Mouse (Mus musculus) heart, postnatal 25 days (tissue): ENCODE measurements at regions not wholly inside any gene's neighbourhood (a gene's known extent, or its start where the extent isn't known, plus 50 kb on each side); places are given as distances from the start of the nearest gene placed in this dataset.

Experiments
- DNase-seq: peaks from one replicate; pipeline ENCODE4 v3.0.0; 2022; ENCODE audit warnings: low spot score
- intact Hi-C: fragments of 180-260 bp; cut with DNase I; formaldehyde crosslinking; loops from one replicate; pipeline ENCODE4 v1.15.1; 2025

- intact Hi-C loops: loop anchor here (10.0 kb wide), 3 partner anchors 384 to 1146 kb away; no protein-coding TSS in a partner anchor
- DNase-seq: no peak
Observed at GRCm38 (mm10) chr3:35101286-35101685, 451.1 kb downstream of the Sox2 start.

DNA sequence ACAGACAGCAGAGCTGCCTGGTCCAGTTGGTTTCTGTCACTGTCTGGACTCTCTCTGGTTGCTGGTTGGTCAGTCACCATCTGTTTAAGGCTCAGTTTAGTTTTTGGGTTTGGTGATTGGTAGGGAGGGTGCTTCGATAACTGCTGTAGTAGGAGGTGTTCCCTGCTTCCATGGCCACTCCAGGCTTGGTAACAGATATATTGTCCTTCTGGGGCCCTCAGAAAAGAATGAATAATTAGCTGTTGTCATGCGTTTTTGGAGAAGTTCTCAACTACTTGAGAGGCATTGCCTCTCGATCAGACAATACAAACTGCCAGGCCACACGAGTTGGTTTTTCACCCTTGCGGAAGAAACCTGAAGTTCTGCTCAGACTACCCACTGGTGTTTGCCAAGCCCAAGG lies 451.7 kb downstream of the Sox2 start:
- no peak for DNase-seq
- intact Hi-C loops: loop anchor here (10.0 kb wide), 3 partner anchors 383 to 1147 kb away; no protein-coding TSS in a partner anchor

DNA sequence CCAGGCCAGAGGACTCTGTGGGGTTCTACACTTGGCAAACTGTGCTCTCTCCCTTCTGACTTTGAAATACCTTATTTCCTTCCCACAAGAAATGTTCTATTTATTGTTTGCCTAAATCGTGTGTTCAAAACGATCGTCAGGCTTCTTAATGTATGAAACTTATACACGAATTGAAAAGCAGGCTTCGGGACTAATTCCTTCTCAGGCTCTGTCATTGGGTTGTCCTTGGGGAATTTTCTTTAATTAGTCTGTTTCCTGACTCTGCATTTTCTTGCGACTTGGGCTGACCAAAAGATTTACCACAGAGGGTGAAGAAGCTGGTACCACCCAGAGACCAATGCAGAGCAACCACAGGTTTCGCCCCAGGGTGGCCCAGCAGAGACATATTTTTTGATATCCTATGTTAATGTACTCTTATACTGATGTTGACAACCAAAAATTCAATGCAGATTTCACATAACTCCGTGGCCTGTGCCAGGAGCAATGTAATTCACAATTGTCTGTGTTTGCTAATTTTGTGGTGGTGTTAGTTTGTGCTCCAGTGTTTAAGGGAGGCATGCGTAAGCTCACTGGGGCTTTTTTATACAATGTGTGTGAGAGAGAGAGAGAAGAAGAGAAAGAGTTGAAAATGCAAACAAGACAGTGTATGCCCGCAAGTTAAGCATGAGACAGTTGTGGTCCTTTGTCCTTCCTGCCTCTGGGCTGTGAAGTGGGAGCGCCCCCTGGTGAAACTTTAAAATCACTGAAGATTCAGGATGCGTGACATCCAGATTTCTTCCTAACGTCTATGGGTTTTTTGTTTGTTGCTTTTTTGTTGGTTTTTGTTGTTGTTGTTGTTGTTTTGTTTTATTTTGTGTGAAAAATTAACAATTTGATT lies 452.7 kb downstream of the Sox2 start:
- intact Hi-C loops: loop anchor here (1.0 to 10.0 kb wide), 4 partner anchors 382 to 1148 kb away; no protein-coding TSS in a partner anchor
- no peak for DNase-seq

DNA sequence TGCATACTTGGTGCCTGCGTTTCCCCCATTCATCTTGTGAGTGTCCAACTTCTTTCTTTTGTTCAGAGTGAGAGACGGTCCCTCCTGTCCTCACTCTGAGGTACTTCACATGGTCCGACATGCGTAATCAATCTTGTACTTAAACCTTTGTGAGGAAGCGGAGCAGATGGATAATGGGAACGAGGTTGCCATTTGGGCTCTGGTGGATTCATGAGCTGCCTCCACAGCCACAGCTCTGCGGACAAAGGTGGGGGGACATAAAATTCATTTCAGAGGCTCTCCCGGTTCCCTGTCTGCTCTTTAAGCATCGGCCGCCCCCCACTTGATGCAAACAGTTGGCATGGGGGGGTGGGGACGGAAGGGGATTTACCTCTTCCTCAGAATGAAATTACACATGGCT lies 454.7 kb downstream of the Sox2 start:
- intact Hi-C loops: loop anchor here (10.0 kb wide), 3 partner anchors 380 to 1150 kb away; no protein-coding TSS in a partner anchor
- no peak for DNase-seq

- intact Hi-C loops: loop anchor here (10.0 kb wide), 3 partner anchors 379 to 1151 kb away; no protein-coding TSS in a partner anchor
- DNase-seq: no peak
Observed at GRCm38 (mm10) chr3:35106097-35106496, 455.9 kb downstream of the Sox2 start.

DNA sequence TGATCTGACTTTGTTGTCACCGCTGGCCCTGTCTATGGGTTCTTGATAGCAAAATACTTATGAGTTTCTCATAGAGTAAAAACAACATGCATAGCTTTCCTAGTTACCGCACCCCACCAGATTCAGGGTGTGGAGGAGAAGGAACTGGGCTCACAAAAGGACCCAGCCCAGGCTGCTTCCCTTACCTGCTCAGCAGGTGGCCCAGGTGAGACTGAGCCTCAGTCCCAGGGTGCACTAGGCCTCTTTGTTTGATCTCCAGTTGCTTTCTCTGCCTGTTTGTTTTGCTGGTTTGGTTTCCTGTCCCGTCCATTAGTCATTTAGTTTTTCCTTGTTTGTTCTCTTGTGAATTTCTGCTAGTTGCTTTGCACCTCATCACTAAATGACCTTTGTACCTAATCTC lies 483.3 kb downstream of the Sox2 start:
- intact Hi-C loops: no loop called here
- DNase-seq: no peak

DNA sequence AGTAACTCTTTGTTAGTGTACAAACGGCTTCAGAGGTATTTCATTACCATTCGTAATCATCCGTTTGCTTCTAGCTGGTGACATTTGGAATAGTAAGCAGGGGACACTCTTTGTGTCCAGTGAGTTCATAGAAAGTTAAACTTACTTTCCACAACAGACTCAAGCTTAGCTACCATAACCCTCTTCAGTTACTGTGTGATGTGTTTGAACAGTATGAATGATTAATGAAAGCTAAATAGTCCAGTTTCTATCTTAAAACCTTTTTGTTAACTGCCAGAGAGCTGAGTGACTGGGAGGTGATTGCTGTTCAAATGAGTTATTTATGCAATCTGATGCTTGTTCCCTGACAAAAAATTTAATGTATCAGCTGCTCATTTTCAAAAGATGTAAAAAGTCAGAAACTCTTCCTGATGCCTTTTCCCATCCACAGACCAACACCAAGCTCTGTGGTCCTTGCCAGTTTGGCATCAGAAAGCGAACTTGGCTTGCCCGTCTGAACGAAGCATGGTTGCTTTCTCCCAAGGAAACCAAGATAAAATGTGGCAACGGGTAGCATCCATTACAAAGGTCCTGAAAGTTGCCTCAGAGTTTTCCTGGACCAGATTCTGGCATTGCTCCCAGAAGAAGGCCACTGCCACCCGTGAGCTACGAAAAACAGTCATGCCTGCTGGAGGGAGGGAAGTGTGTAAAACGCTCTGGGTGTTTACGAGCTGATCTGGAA lies 491.5 kb downstream of the Sox2 start:
- intact Hi-C loops: no loop called here

GRCm38 (mm10) chr3:35142683-35143082 lies 492.5 kb downstream of the Sox2 start:
- DNase-seq: no peak
- intact Hi-C loops: no loop called here

More for the DNA sequence above, 491.5 kb downstream of the Sox2 start:
- no peak for DNase-seq

DNA sequence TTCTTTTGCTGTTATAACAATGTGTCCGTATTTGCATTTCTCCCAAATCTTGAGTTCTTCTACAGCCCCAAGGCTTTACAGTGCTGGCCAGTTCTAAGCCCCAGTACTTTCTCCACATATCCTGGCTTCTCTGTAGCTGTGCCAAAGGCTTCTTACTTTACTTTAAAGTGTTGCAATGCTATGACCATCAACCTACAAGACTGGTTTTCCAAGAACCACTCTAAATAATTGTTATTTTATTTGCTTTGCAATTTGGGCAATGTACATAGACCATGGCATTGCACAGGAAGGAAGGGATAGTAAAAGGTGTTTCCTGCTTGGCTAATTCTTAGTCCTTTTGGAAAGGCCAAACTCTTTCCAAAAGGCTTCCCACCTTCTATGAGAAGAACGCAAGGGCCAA lies 495.4 kb downstream of the Sox2 start:
- DNase-seq: no peak
- intact Hi-C loops: no loop called here

GRCm38 (mm10) chr3:35146681-35147080 lies 496.5 kb downstream of the Sox2 start:
- intact Hi-C loops: no loop called here
- no peak for DNase-seq

- intact Hi-C loops: no loop called here
Observed at GRCm38 (mm10) chr3:35149251-35149691, 499.1 kb downstream of the Sox2 start.

DNA sequence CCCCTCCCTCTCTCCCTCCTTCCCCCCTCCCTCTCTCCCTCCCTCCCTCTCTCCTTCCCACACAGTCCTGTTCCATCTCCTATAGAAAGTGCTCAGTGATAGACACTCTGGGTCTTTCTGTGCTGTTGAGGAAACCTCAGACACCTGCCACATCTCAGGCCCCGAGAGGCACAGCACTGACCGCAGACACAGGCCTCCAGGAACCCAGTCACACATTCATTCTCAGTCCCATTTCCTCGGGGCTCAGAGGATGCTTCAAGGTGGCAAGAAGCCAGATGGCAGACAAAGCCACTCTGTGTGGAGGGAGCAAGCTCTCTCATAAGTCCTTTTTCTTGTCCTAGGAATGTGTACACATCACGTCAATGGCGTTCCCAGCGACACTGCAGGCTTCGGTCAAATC lies 502.0 kb downstream of the Sox2 start:
- no peak for DNase-seq
- intact Hi-C loops: no loop called here

More at GRCm38 (mm10) chr3:35149251-35149691, 499.1 kb downstream of the Sox2 start:
- DNase-seq: no peak

DNA sequence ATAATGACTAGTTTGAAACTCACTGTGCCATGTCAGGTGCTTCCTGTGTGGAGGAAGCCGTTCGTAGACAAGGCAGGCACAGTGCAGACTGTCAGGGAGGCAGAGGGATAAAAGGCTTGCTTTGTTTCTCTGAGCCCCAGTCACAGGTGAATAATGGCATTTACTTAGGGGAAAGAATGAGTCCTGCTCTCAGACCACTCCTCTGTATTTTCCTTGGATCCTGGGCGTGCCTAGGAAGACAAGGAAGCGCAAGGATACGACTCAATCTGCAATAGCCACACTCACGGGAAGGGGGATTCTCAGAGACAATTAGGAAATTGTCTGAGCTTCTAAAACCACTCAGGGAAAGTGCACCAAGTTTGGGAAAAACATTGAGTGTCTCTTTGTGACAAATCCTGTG lies 504.1 kb downstream of the Sox2 start:
- intact Hi-C loops: no loop called here
- no peak for DNase-seq

GRCm38 (mm10) chr3:35168676-35169075 lies 518.5 kb downstream of the Sox2 start:
- intact Hi-C loops: no loop called here

DNA sequence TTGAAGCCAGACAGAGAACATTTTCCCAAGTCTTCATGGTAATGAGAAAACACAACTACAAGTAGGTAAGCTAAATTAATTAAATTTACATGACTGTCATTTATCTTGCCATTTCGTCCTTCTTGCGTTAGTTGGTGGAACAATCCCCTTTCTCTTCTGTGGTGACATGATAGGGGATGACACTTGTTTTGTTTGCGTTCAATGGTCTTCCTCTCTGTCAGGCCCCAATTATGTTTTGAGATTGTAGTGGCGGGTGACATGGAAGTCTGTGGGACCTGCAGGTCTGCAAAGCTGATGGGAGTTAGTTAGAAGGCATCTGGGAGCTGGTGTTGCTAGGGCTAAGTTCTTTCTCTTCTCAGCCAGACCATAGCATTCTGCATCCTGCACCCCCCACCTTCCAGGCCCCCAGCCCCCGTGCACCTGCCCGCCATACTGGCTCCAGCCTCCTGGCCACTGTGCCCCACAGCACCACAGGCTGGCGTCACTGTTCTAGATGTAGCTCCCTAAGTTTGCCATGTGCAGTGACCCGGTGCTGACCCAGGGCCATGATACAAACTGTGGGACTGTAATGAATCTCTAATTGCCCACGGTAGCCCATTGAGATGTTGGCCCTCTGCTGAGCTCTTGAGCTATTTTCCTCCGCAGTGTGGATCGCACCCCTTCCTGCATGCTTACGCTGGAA lies 528.7 kb downstream of the Sox2 start:
- intact Hi-C loops: no loop called here
- DNase-seq: no peak

More at GRCm38 (mm10) chr3:35168676-35169075, 518.5 kb downstream of the Sox2 start:
- no peak for DNase-seq

- intact Hi-C loops: no loop called here
Observed at GRCm38 (mm10) chr3:35208526-35208925, 545.4 kb upstream of the Atp11b start.

DNA sequence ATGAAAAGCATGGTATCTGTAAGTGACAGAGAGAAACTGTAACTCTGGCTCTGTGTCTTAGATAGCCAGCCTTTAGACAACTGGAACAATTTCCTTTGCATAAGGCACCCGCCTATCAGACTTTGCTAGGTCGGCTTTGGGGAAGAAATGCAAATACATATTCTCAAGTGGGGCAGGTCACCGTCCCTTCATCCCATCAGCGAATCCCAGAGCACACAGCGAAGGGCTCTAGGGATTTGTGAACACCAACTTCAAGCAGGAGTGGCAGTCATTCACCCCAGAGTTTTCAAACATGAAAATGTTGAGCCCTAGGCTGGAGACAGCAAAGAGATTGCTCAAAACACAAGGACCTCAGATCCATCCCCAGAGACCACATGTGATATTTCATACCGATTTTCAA lies 534.5 kb upstream of the Atp11b start:
- intact Hi-C loops: no loop called here

More at GRCm38 (mm10) chr3:35208526-35208925, 545.4 kb upstream of the Atp11b start:
- no peak for DNase-seq

GRCm38 (mm10) chr3:35221183-35221582 lies 532.7 kb upstream of the Atp11b start:
- no peak for DNase-seq
- intact Hi-C loops: no loop called here

More for the DNA sequence above, 534.5 kb upstream of the Atp11b start:
- no peak for DNase-seq

GRCm38 (mm10) chr3:35222251-35222650 lies 531.7 kb upstream of the Atp11b start:
- intact Hi-C loops: no loop called here
- DNase-seq: no peak

- intact Hi-C loops: no loop called here
- DNase-seq: no peak
Observed at GRCm38 (mm10) chr3:35225051-35225701, 528.7 kb upstream of the Atp11b start.
